Mouse (Mus musculus) liver, embryonic 16.5 days (tissue): ENCODE results near the gene Msh2. TPM values are rescaled to one million over a fixed set of nuclear protein-coding genes. Genes with fewer than 3 reads are reported as not detected.

ENCODE experiments used
- ATAC-seq: fragments of 200-750 bp; cut with Nextera tagmentation; 2 replicates; pipeline ENCODE4 v1.8.0; 2017; ENCODE audit warnings: low read depth, mild to moderate bottlenecking, moderate number of reproducible peaks, moderate library complexity
- H3K27ac ChIP-seq: fragments of 300-500 bp; sonication (generic); 2 replicates; pipeline ENCODE4 v1.5.1; 2014; ENCODE audit warnings: mild to moderate bottlenecking, low read length
- H3K27me3 ChIP-seq: fragments of 300-500 bp; sonication (generic); 2 replicates; pipeline ENCODE4 v1.6.1; 2014; ENCODE audit warnings: low read depth, low read length, mixed read lengths; ENCODE audit not compliant: control insufficient read depth, insufficient read depth
- H3K36me3 ChIP-seq: fragments of 300-500 bp; sonication (generic); 2 replicates; pipeline ENCODE4 v1.6.1; 2014; ENCODE audit warnings: mild to moderate bottlenecking; ENCODE audit not compliant: control insufficient read depth, insufficient read depth
- H3K4me1 ChIP-seq: fragments of 300-500 bp; sonication (generic); 2 replicates; pipeline ENCODE4 v1.6.1; 2014; ENCODE audit warnings: low read depth, low read length, mixed read lengths; ENCODE audit not compliant: control insufficient read depth
- H3K4me2 ChIP-seq: fragments of 300-500 bp; sonication (generic); 2 replicates; pipeline ENCODE4 v1.6.1; 2014; ENCODE audit warnings: low read depth, low read length, mixed read lengths
- H3K4me3 ChIP-seq: fragments of 300-500 bp; sonication (generic); 2 replicates; pipeline ENCODE4 v1.5.1; 2014; ENCODE audit warnings: low read depth, mild to moderate bottlenecking, low read length
- H3K9ac ChIP-seq: fragments of 300-500 bp; sonication (generic); 2 replicates; pipeline ENCODE4 v1.6.1; 2014; ENCODE audit warnings: low read depth, low read length
- H3K9me3 ChIP-seq: fragments of 300-500 bp; sonication (generic); replicated peaks from 2 replicates; pipeline ENCODE4 v1.6.1; 2016; ENCODE audit warnings: low read length; ENCODE audit not compliant: control insufficient read depth
- WGBS: fragments of 180-500 bp; shearing (Covaris S2); extraction: QIAGEN DNeasy Blood & Tissue Kit; methylation state at CpG from one replicate; pipeline ENCODE4 v1.1.7; 2014; ENCODE audit not compliant: insufficient replicate concordance; 5-methylcytosine and 5-hydroxymethylcytosine counted together
- polyA plus RNA-seq: library from polyadenylated mRNA; unstranded; fragments of >200 nt; fragmentation: Nextera tagmentation; extraction: Ambion mirVana; gene quantifications from 2 replicates; pipeline ENCODE4 v1.2.1, GENCODE M21; 2015

Gene Msh2
- 23.3 and 25.9 TPM in 2 replicates for polyA plus RNA-seq

DNA sequence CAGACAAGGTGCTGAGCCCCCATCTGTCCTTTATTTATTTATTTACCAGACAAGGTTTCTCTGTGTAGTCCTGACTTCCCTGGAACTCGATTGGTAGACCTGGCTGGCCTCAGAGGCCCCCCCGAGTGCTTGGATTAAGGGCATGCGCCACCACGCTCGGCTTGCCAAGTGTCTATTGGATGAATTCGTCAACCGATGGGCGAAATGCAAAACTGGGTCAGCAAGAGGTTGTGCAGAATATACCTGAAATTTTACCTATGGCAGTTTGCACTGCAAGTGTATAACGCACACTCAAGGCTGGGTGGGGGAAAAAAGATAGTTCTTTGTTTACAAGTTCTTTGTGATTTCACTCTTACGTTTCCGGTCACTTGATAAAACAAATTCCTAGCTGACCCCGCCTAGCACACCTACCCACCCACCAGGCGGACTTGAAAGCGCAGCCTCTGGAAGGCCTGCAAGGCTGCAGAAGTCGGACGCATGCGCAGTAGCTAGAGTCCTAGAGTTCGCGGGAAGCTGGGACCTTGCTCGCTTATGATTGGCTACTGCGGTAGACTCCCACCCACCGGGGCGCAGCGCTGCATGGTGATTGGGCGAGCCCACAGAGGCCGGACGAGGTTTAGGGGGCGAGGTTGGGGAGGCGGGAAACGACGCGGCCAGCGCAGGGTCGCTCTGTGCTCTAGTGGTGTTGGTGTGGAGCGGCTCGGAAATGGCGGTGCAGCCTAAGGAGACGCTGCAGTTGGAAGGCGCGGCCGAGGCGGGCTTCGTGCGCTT lies at the start of gene Msh2:
Gene Msh2, plus strand, starts transcription at position 441 of the 771 bp plus-strand sequence.
- Histone ChIP-seq H3K27ac (peak within 1 kb of the TSS; percentile 67), H3K4me1 (peaks cover 17% of the 10 kb centered on the region), H3K4me3 (peak within 1 kb of the TSS; percentile 88), H3K27me3 (no peaks in the 10 kb centered on the region), H3K9ac (peak within 1 kb of the TSS; percentile 82), H3K4me2 (peak within 1 kb of the TSS; percentile 90), H3K36me3 (no peaks in the 10 kb centered on the region), H3K9me3 (no peaks in the 10 kb centered on the region)
- peak; percentile 98 for ATAC-seq
- 1% methylated on average over 44 of the region's 44 CpGs for WGBS

DNA sequence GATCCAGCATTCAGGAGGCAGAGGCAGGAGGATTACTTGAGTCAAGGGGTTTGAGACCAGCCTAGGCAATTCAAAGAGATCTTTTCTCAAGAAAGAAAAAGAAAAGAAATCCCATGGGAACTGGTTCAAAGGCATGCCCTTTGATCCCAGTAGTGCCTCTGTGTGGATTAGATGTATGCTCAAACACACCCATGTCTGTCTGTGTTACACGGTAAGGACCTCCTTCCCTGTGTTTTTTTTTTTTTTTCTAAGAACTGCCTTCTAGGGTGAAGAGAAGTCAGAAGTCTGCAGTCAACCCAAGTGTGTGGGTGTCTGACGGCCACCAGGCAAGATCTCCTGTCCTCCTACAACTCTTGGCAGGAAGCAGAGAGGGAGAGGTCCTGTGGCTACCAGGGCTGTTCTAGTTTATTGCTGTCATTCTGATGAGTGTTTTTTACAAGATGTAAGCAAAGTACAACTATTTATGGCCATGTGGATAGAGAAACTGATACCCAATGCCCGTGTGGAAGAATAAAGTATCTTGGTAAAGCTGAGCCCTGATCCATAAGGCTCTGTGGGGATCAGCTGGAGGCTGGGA lies 46.5 kb upstream of the Msh2 start:
- no peak overlapping the region for H3K4me2 ChIP-seq
- 40% methylated on average over 3 of the region's 3 CpGs for WGBS
- no peaks in the 10 kb centered on the region for H3K4me1 ChIP-seq
- H3K4me3 ChIP-seq = no peak overlapping the region
- no peak overlapping the region for H3K9ac ChIP-seq
- no peaks in the 10 kb centered on the region for H3K9me3 ChIP-seq
- no peak overlapping the region for H3K27ac ChIP-seq
- no peaks in the 10 kb centered on the region for H3K27me3 ChIP-seq
- no peaks in the 10 kb centered on the region for H3K36me3 ChIP-seq
- no peak for ATAC-seq

DNA sequence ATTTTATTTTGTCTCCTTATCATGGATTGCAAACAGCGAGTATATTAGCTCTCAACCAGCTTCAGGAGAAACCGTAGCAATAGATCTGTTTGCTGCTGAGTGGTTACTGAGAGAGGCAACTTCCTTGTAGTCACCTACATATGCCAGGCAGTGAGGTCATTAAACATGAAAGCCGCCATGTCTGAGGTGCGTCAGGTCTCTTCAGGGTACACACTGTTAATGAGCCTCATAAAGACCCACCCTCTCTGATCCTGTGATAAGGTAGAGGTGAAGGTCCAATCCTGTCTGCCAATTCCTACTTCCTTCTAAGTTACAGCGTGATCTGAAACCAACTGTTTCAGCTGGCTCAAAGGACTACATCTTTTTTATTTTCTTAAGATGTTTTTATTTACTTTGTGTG lies 44.0 kb upstream of the Msh2 start:
- no peak overlapping the region for H3K9ac ChIP-seq
- no peaks in the 10 kb centered on the region for H3K36me3 ChIP-seq
- ATAC-seq = no peak
- no peak overlapping the region for H3K27ac ChIP-seq
- no peaks in the 10 kb centered on the region for H3K27me3 ChIP-seq
- H3K4me3 ChIP-seq = no peak overlapping the region
- H3K9me3 ChIP-seq = no peaks in the 10 kb centered on the region
- no peaks in the 10 kb centered on the region for H3K4me1 ChIP-seq
- no peak overlapping the region for H3K4me2 ChIP-seq
- 70% methylated on average over 5 of the region's 5 CpGs for WGBS

DNA sequence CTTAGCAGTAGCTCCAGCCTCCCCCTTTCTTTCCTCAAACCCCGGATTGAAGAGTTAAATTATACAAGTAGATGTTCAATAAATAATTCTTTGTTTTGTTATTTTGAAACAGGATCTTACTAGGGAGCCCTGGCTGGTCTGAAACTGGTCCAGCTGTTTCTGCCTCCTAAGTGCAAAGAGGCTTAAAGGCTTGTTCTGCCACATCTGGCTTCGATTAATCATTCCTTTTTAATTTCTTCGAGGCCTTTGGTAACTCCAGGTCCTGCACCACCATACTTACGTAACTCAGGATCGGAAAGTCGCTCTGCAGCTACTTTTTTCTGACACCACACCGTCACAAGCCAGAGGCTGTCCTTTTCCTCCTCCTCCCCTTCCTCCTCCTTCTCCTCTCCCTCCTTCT lies 43.4 kb upstream of the Msh2 start:
- WGBS = 66% methylated on average over 7 of the region's 7 CpGs
- Histone ChIP-seq H3K9ac (no peak overlapping the region), H3K4me3 (no peak overlapping the region), H3K4me1 (no peaks in the 10 kb centered on the region), H3K9me3 (no peaks in the 10 kb centered on the region), H3K27me3 (no peaks in the 10 kb centered on the region), H3K27ac (no peak overlapping the region), H3K36me3 (no peaks in the 10 kb centered on the region), H3K4me2 (no peak overlapping the region)
- no peak for ATAC-seq

- Histone ChIP-seq H3K4me2 (peak overlapping the region; percentile 69), H3K27me3 (peaks cover 40% of the 10 kb centered on the region), H3K9me3 (no peaks in the 10 kb centered on the region), H3K4me3 (peak overlapping the region; percentile 57), H3K27ac (no peak overlapping the region), H3K9ac (no peak overlapping the region), H3K4me1 (no peaks in the 10 kb centered on the region), H3K36me3 (no peaks in the 10 kb centered on the region)
- WGBS = 4% methylated on average over 21 of the region's 22 CpGs
- ATAC-seq = no peak
These were observed 35.1 kb upstream of the Msh2 start for GRCm38 (mm10) chr17:87637056-87637389.

DNA sequence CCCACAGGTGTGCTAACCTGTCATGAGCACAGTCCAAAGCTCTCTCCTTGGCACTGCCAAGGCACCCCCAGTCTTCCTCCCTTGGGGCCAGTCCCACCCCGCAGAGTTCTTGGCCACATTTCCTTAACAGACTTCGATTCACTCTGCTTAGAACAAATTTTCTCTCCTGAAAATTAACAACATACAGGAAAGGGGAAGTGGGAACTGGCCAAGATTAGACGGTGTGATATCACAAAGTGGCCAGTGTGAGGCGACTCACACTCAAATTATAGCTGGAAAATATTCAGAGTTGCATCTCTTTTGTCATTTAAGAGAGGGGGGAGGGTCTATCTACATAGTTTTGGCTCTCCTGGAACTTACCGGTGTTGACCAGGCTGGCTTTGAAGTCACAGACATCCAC lies 32.9 kb upstream of the Msh2 start:
- Histone ChIP-seq H3K27ac (no peak overlapping the region), H3K4me3 (no peak overlapping the region), H3K4me1 (no peaks in the 10 kb centered on the region), H3K9me3 (no peaks in the 10 kb centered on the region), H3K27me3 (peaks cover 40% of the 10 kb centered on the region), H3K9ac (no peak overlapping the region), H3K36me3 (no peaks in the 10 kb centered on the region), H3K4me2 (no peak overlapping the region)
- no peak for ATAC-seq
- 28% methylated on average over 5 of the region's 5 CpGs for WGBS

- no peaks in the 10 kb centered on the region for H3K4me1 ChIP-seq
- no peak overlapping the region for H3K27ac ChIP-seq
- H3K4me2 ChIP-seq = no peak overlapping the region
- no peak for ATAC-seq
- 89% methylated on average over 27 of the region's 27 CpGs for WGBS
- no peaks in the 10 kb centered on the region for H3K36me3 ChIP-seq
- no peaks in the 10 kb centered on the region for H3K9me3 ChIP-seq
- no peak overlapping the region for H3K9ac ChIP-seq
- H3K27me3 ChIP-seq = peaks cover 35% of the 10 kb centered on the region
- no peak overlapping the region for H3K4me3 ChIP-seq
These were observed 31.9 kb upstream of the Msh2 start for GRCm38 (mm10) chr17:87640272-87640671.

DNA sequence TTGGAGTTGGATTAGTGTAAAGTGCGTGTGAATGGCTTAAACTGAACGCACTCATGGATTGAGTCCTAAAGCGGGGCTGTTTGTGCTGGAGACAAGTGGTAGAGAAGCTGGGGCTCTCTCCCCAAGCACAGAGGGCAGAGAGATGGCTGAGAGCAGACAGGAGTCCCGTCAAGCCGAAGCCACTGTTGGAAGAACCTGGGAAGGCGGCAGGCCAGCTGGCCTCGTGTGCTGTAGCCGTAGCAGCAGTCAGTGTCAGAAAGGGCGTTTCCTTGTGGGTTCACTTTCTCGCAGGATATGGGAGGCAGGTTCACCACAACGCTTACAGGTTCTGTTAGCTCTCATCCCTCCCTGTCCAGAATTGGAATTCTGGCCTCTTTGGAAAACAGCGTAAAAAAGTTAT lies 31.1 kb upstream of the Msh2 start:
- no peak overlapping the region for H3K9ac ChIP-seq
- no peaks in the 10 kb centered on the region for H3K36me3 ChIP-seq
- H3K4me2 ChIP-seq = no peak overlapping the region
- WGBS = 71% methylated on average over 12 of the region's 12 CpGs
- no peak overlapping the region for H3K4me3 ChIP-seq
- no peak overlapping the region for H3K27ac ChIP-seq
- peaks cover 27% of the 10 kb centered on the region for H3K27me3 ChIP-seq
- no peaks in the 10 kb centered on the region for H3K9me3 ChIP-seq
- ATAC-seq = no peak
- no peaks in the 10 kb centered on the region for H3K4me1 ChIP-seq

- Histone ChIP-seq H3K9me3 (no peaks in the 10 kb centered on the region), H3K27me3 (peaks cover 11% of the 10 kb centered on the region), H3K4me3 (no peak overlapping the region), H3K4me2 (no peak overlapping the region), H3K27ac (no peak overlapping the region), H3K36me3 (no peaks in the 10 kb centered on the region), H3K9ac (no peak overlapping the region), H3K4me1 (no peaks in the 10 kb centered on the region)
- no peak for ATAC-seq
- WGBS = 62% methylated on average over 8 of the region's 8 CpGs
These were observed 29.4 kb upstream of the Msh2 start for GRCm38 (mm10) chr17:87642744-87643143.
